Mouse (Mus musculus) midbrain, postnatal 0 days (tissue): ENCODE measurements at regions not wholly inside any gene's neighbourhood (a gene's known extent, or its start where the extent isn't known, plus 50 kb on each side); places are given as distances from the start of the nearest gene placed in this dataset.

Source experiments
- ATAC-seq: fragments of 200-750 bp; cut with Nextera tagmentation; 2 replicates; pipeline ENCODE4 v1.8.0; 2017; ENCODE audit warnings: moderate number of reproducible peaks, mild to moderate bottlenecking, moderate TSS enrichment, moderate library complexity; ENCODE audit not compliant: low FRiP score
- DNase-seq: peaks from one replicate; pipeline ENCODE4 v3.0.0-alpha.2; 2015; ENCODE audit warnings: low spot score
- H3K27ac ChIP-seq: fragments of 300-500 bp; sonication (generic); 2 replicates; pipeline ENCODE4 v1.5.1; 2014; ENCODE audit warnings: low read depth, mild to moderate bottlenecking, low read length, mixed read lengths
- H3K27me3 ChIP-seq: fragments of 300-500 bp; sonication (generic); 2 replicates; pipeline ENCODE4 v1.6.1; 2014; ENCODE audit warnings: low read length, control low read depth, mixed read lengths; ENCODE audit not compliant: insufficient read depth
- H3K36me3 ChIP-seq: fragments of 300-500 bp; sonication (generic); 2 replicates; pipeline ENCODE4 v1.6.1; 2014; ENCODE audit warnings: low read length, control low read depth, mixed read lengths; ENCODE audit not compliant: insufficient read depth
- H3K4me1 ChIP-seq: fragments of 300-500 bp; sonication (generic); 2 replicates; pipeline ENCODE4 v1.6.1; 2014; ENCODE audit warnings: mild to moderate bottlenecking, control low read depth, antibody characterized with exemption, low read length, mixed read lengths; ENCODE audit not compliant: insufficient read depth
- H3K4me2 ChIP-seq: fragments of 300-500 bp; sonication (generic); 2 replicates; pipeline ENCODE4 v1.6.1; 2014; ENCODE audit warnings: low read depth, mild to moderate bottlenecking, low read length, mixed read lengths; ENCODE audit not compliant: poor library complexity, severe bottlenecking
- H3K4me3 ChIP-seq: fragments of 300-500 bp; sonication (generic); 2 replicates; pipeline ENCODE4 v1.5.1; 2014; ENCODE audit warnings: low read depth, mild to moderate bottlenecking, low read length, moderate library complexity
- H3K9ac ChIP-seq: fragments of 300-500 bp; sonication (generic); replicated peaks from 2 replicates; pipeline ENCODE4 v1.6.1; 2014; ENCODE audit warnings: mild to moderate bottlenecking, low read length, moderate library complexity, mixed read lengths; ENCODE audit not compliant: poor library complexity, severe bottlenecking
- H3K9me3 ChIP-seq: fragments of 300-500 bp; sonication (generic); 2 replicates; pipeline ENCODE4 v1.6.1; 2016; ENCODE audit warnings: low read length, control low read depth
- CTCF ChIP-seq: IDR thresholded peaks from 2 replicates; pipeline ENCODE4 v1.5.1; 2016; ENCODE audit warnings: antibody characterized with exemption, mild to moderate bottlenecking
- WGBS: fragments of 180-500 bp; shearing (Covaris S2); extraction: QIAGEN DNeasy Blood & Tissue Kit; methylation state at CpG from one replicate; pipeline ENCODE4 v1.1.7; 2014; 5-methylcytosine and 5-hydroxymethylcytosine counted together

- no peak overlapping the region for H3K4me3 ChIP-seq
- ATAC-seq (no peak), DNase-seq (no peak)
- no peaks in the 10 kb centered on the region for H3K36me3 ChIP-seq
- no peaks in the 10 kb centered on the region for H3K9me3 ChIP-seq
- no peak for TF ChIP-seq CTCF
- WGBS, result 83% methylated on average over 3 of the region's 3 CpGs
- H3K9ac ChIP-seq, result no peak overlapping the region
- no peak overlapping the region for H3K27ac ChIP-seq
- H3K4me1 ChIP-seq, result no peaks in the 10 kb centered on the region
- no peak overlapping the region for H3K4me2 ChIP-seq
- H3K27me3 ChIP-seq, result no peaks in the 10 kb centered on the region
Observed at GRCm38 (mm10) chr4:154773830-154774229, 63.4 kb upstream of the Ttc34 start.

DNA sequence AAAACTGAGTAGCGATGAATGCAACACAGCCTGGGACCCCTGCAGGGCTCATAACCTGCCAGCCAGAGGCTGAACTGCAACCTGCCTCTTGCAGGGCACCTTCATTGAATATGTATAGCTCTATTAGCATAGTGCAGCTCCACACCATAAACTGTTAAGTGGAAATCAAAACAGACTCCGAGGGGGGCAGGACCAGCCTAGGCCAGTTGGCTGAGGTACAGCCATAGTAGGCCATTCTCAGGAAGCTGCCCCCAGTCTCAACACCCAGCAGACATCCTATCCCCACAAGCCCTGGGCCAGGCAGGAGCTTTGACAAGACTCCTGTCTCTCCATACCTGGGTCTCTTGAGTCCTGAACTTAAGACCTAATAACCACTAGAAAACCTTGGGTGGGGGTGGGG lies 62.9 kb upstream of the Ttc34 start:
- DNase-seq (no peak), ATAC-seq (no peak)
- TF ChIP-seq CTCF, result no peak
- 48% methylated on average over 2 of the region's 2 CpGs for WGBS
- Histone ChIP-seq H3K9ac (no peak overlapping the region), H3K9me3 (no peaks in the 10 kb centered on the region), H3K36me3 (no peaks in the 10 kb centered on the region), H3K4me3 (no peak overlapping the region), H3K4me2 (no peak overlapping the region), H3K27me3 (no peaks in the 10 kb centered on the region), H3K27ac (no peak overlapping the region), H3K4me1 (no peaks in the 10 kb centered on the region)

DNA sequence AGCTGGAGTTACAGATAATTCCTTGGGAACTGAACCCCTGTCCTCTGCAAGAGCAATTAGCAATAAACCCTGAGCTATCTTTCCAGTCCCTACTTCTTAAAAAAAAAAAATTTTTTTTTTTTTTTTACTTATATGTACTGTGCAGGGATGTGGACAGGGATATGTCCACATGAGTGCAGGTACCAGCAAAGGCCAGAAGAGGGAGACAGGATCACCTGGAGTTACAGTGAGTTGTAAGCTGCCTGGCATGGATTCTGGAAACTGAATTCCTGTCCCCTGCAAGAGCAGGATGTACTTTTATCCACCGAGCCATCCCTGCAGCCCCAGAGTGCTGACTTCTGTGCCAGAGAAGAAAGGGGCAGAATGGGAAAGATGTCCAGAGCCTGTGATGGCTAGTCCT lies 58.4 kb upstream of the Ttc34 start:
- H3K27me3 ChIP-seq, result no peaks in the 10 kb centered on the region
- TF ChIP-seq CTCF, result peak; percentile 11; the same call in 1 of the 2 replicates

DNA sequence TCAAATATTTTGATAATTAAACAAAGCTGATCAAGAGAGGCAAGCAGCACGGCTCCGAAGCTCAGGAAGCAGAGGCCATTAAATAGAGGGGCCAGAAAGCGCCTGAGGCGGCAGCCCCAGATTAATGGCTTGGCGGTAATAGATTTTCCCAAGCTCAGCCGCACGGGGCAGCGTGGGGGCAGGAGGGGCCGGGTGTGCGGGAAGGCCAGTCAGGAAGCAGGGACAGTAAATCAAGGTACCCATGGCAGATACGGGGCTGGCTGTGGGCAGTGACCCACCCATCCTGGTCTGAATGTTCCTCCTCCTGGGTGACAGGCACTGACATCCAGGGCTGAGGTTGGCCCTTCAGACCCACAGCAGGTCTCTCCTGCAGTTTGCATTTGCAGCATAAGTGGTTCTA lies 55.9 kb upstream of the Ttc34 start:
- H3K4me3 ChIP-seq, result no peak overlapping the region
- no peak for TF ChIP-seq CTCF
- no peak overlapping the region for H3K9ac ChIP-seq
- H3K27ac ChIP-seq, result no peak overlapping the region
- no peaks in the 10 kb centered on the region for H3K27me3 ChIP-seq
- ATAC-seq, result no peak
- no peaks in the 10 kb centered on the region for H3K9me3 ChIP-seq
- no peaks in the 10 kb centered on the region for H3K4me1 ChIP-seq
- WGBS, result 61% methylated on average over 11 of the region's 11 CpGs
- no peaks in the 10 kb centered on the region for H3K36me3 ChIP-seq
- no peak overlapping the region for H3K4me2 ChIP-seq
- peak; percentile 44 for DNase-seq

More for the DNA sequence above, 58.4 kb upstream of the Ttc34 start:
- no peak overlapping the region for H3K9ac ChIP-seq
- no peaks in the 10 kb centered on the region for H3K4me1 ChIP-seq
- WGBS, result 91% methylated on average over 1 of the region's 1 CpGs
- no peak overlapping the region for H3K27ac ChIP-seq
- H3K36me3 ChIP-seq, result no peaks in the 10 kb centered on the region
- H3K4me2 ChIP-seq, result no peak overlapping the region
- no peak overlapping the region for H3K4me3 ChIP-seq
- DNase-seq, result no peak
- no peak for ATAC-seq
- no peaks in the 10 kb centered on the region for H3K9me3 ChIP-seq

DNA sequence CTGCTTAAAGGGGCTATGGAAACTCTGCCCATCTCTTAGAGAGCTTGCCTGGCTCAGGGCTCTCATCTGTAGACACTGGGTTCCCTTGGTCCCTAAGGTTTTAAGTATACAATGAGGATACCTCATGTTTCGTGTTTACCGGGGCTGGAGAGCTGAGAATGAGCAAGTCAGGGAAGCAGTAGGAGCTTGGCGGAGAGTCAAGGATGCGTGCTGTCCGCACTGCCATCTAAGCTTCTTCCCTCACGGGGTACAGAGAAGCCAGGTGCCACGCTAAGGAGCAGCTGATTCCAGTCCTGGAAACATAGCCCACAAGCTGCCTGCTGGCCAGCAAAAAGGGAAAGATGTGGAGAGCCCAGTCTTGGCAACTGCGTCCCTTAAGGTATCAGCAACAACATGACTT lies 55.0 kb upstream of the Ttc34 start:
- 79% methylated on average over 8 of the region's 8 CpGs for WGBS
- ATAC-seq (no peak), DNase-seq (no peak)
- no peaks in the 10 kb centered on the region for H3K9me3 ChIP-seq
- no peak overlapping the region for H3K4me3 ChIP-seq
- no peaks in the 10 kb centered on the region for H3K27me3 ChIP-seq
- no peak overlapping the region for H3K27ac ChIP-seq
- H3K4me2 ChIP-seq, result no peak overlapping the region
- TF ChIP-seq CTCF, result no peak
- H3K36me3 ChIP-seq, result no peaks in the 10 kb centered on the region
- H3K9ac ChIP-seq, result no peak overlapping the region
- no peaks in the 10 kb centered on the region for H3K4me1 ChIP-seq

- Histone ChIP-seq H3K9me3 (no peaks in the 10 kb centered on the region), H3K4me2 (no peak overlapping the region), H3K9ac (no peak overlapping the region), H3K27me3 (no peaks in the 10 kb centered on the region), H3K36me3 (no peaks in the 10 kb centered on the region), H3K27ac (no peak overlapping the region), H3K4me1 (no peaks in the 10 kb centered on the region), H3K4me3 (no peak overlapping the region)
- ATAC-seq (no peak), DNase-seq (no peak)
- no peak for TF ChIP-seq CTCF
- WGBS, result 60% methylated on average over 8 of the region's 8 CpGs
Observed at GRCm38 (mm10) chr4:154785282-154785987, 51.8 kb upstream of the Ttc34 start.
